ENCODE assay signal across 11 mouse cellular contexts in genomic region chr8:105341399-105341798, GRCm38 (mm10). TPM values are rescaled to one million over a fixed set of nuclear protein-coding genes. Genes with fewer than 3 reads are reported as not detected.
A peak's percentile ranks its signal among the peaks of the same experiment; 100 is the strongest.
DNase-seq lines count a peak whose midpoint lies in the region; ATAC-seq and TF ChIP-seq lines count a peak whose summit lies in the region.
"Had no signal": no experiment of that assay in that cellular context is flagged by ENCODE, and none has a peak within 500 bp of the region (broad histone marks: within the 10 kb centered on the region; RNA-seq: fewer than 3 reads in every experiment).

No protein-coding gene starts in this region.

- H3K27me3 ChIP-seq in forebrain, embryonic 11.5 days (ENCODE audit: control insufficient read depth, insufficient read depth, low read length) = no peaks in the 10 kb centered on the region
- no peaks in the 10 kb centered on the region for H3K27me3 ChIP-seq in forebrain, embryonic 15.5 days
- no peaks in the 10 kb centered on the region for H3K27me3 ChIP-seq in kidney, embryonic 15.5 days
- no peaks in the 10 kb centered on the region for H3K27me3 ChIP-seq in lung, embryonic 14.5 days (ENCODE audit: insufficient read depth, low read length)
- H3K27me3 ChIP-seq: forebrain, embryonic 13.5 days; limb, embryonic 15.5 days had no signal

- H3K36me3 ChIP-seq in forebrain, embryonic 11.5 days (ENCODE audit: control insufficient read depth, insufficient read depth, low read length) = no peaks in the 10 kb centered on the region
- H3K36me3 ChIP-seq in forebrain, embryonic 15.5 days = no peaks in the 10 kb centered on the region
- H3K36me3 ChIP-seq in kidney, embryonic 15.5 days = peaks cover 20% of the 10 kb centered on the region
- H3K36me3 ChIP-seq in lung, embryonic 14.5 days (ENCODE audit: insufficient read depth) = peaks cover 52% of the 10 kb centered on the region

- 53% methylated on average over 8 of the region's 8 CpGs for WGBS in forebrain, embryonic 11.5 days
- 32% methylated on average over 8 of the region's 8 CpGs for WGBS in forebrain, embryonic 15.5 days
- 39% methylated on average over 8 of the region's 8 CpGs for WGBS in kidney, embryonic 15.5 days
- WGBS in lung, embryonic 14.5 days = 31% methylated on average over 8 of the region's 8 CpGs

- TF ChIP-seq CTCF in lung, embryonic 14.5 days (IDR thresholded peaks at IDR 0.05; ENCODE audit: low read depth) = no peak

- no peak overlapping the region for H3K4me2 ChIP-seq in forebrain, embryonic 11.5 days (ENCODE audit: low read depth, low read length, severe bottlenecking)
- no peak overlapping the region for H3K4me2 ChIP-seq in forebrain, embryonic 15.5 days (replicated peaks)
- 0 out of 2 replicates have a peak overlapping the region, but pooled peaks have one; percentile 5 for H3K4me2 ChIP-seq in kidney, embryonic 15.5 days
- H3K4me2 ChIP-seq in lung, embryonic 14.5 days = peak overlapping the region; percentile 44; the same call in 1 of the 2 replicates
- H3K4me2 ChIP-seq: forebrain, embryonic 13.5 days; limb, embryonic 15.5 days had no signal

- no peak for ATAC-seq in forebrain, embryonic 11.5 days (replicated peaks; ENCODE audit: low FRiP score)
- ATAC-seq in forebrain, embryonic 15.5 days (replicated peaks) = no peak
- ATAC-seq in kidney, embryonic 15.5 days (replicated peaks; ENCODE audit: low FRiP score) = no peak
- peak; percentile 89 for ATAC-seq in lung, embryonic 14.5 days (ENCODE audit: insufficient read depth)
- ATAC-seq: forebrain, embryonic 13.5 days had no signal

- H3K9me3 ChIP-seq in forebrain, embryonic 11.5 days (ENCODE audit: control insufficient read depth, low read length) = no peaks in the 10 kb centered on the region
- no peaks in the 10 kb centered on the region for H3K9me3 ChIP-seq in forebrain, embryonic 15.5 days
- no peaks in the 10 kb centered on the region for H3K9me3 ChIP-seq in kidney, embryonic 15.5 days (replicated peaks)
- H3K9me3 ChIP-seq in lung, embryonic 14.5 days (ENCODE audit: low read depth, low read length) = no peaks in the 10 kb centered on the region
- H3K9me3 ChIP-seq: forebrain, embryonic 13.5 days; limb, embryonic 15.5 days had no signal

- no peak overlapping the region for H3K27ac ChIP-seq in forebrain, embryonic 11.5 days (ENCODE audit: low read depth, low read length)
- no peak overlapping the region for H3K27ac ChIP-seq in forebrain, embryonic 15.5 days (replicated peaks)
- peak overlapping the region; percentile 65 for H3K27ac ChIP-seq in kidney, embryonic 15.5 days
- 0 out of 2 replicates have a peak overlapping the region, but pooled peaks have one; percentile 27 for H3K27ac ChIP-seq in brown adipose tissue, adult 24 weeks (replicated peaks; ENCODE audit: low read depth, low read length)
- H3K27ac ChIP-seq in lung, embryonic 14.5 days (ENCODE audit: low read depth) = peak overlapping the region; percentile 97
- H3K27ac ChIP-seq: forebrain, embryonic 13.5 days; limb, embryonic 15.5 days had no signal

- peak; percentile 15 for DNase-seq in forebrain, embryonic 11.5 days (ENCODE audit: low spot score)
- no peak for DNase-seq in kidney, adult 11 months
- peak; percentile 98 for DNase-seq in lung, embryonic 14.5 days
- no peak for DNase-seq in embryo, embryonic 11 days
- no peak for DNase-seq in right cerebral cortex, postnatal 10 days (ENCODE audit: low spot score in 2 of 2)
- DNase-seq: layer of hippocampus, postnatal 36 days had no signal

- H3K4me3 ChIP-seq in forebrain, embryonic 11.5 days (ENCODE audit: low read depth, low read length) = no peak overlapping the region
- H3K4me3 ChIP-seq in forebrain, embryonic 15.5 days = no peak overlapping the region
- H3K4me3 ChIP-seq in kidney, embryonic 15.5 days (replicated peaks) = no peak overlapping the region
- no peak overlapping the region for H3K4me3 ChIP-seq in brown adipose tissue, adult 24 weeks (ENCODE audit: insufficient read depth, low read depth, low read length)
- H3K4me3 ChIP-seq in lung, embryonic 14.5 days (ENCODE audit: low read depth, low read length) = no peak overlapping the region
- H3K4me3 ChIP-seq: forebrain, embryonic 13.5 days; limb, embryonic 15.5 days had no signal

- no peak overlapping the region for H3K9ac ChIP-seq in forebrain, embryonic 11.5 days (ENCODE audit: low read length)
- H3K9ac ChIP-seq in forebrain, embryonic 15.5 days (replicated peaks) = no peak overlapping the region
- H3K9ac ChIP-seq in kidney, embryonic 15.5 days = no peak overlapping the region
- H3K9ac ChIP-seq in lung, embryonic 14.5 days = no peak overlapping the region
- H3K9ac ChIP-seq: forebrain, embryonic 13.5 days; limb, embryonic 15.5 days had no signal

- 0 out of 2 replicates have a peak, but pooled peaks cover 2% of the 10 kb centered on the region for H3K4me1 ChIP-seq in forebrain, embryonic 11.5 days (replicated peaks; ENCODE audit: control insufficient read depth, insufficient read depth, low read length)
- 0 out of 2 replicates have a peak, but pooled peaks cover 2% of the 10 kb centered on the region for H3K4me1 ChIP-seq in forebrain, embryonic 15.5 days
- H3K4me1 ChIP-seq in kidney, embryonic 15.5 days = peaks cover 60% of the 10 kb centered on the region
- peaks cover 38% of the 10 kb centered on the region for H3K4me1 ChIP-seq in brown adipose tissue, adult 24 weeks (ENCODE audit: control insufficient read depth, insufficient read depth, insufficient read length, low read length)
- peaks cover 45% of the 10 kb centered on the region for H3K4me1 ChIP-seq in lung, embryonic 14.5 days (ENCODE audit: insufficient read depth)

RNA-seq across cellular contexts. Expression of gene Fhod1, which starts 6.4 kb away (rescaled TPM):
- polyA plus RNA-seq in forebrain, embryonic 11.5 days (2014; fragmentation: Nextera tagmentation; extraction: Ambion mirVana) = 2.2 and 2.5 TPM in 2 replicates
- polyA plus RNA-seq in forebrain, embryonic 15.5 days (2015; fragmentation: Nextera tagmentation; extraction: Ambion mirVana) = 0.34 and 0.48 TPM in 2 replicates
- polyA plus RNA-seq in kidney, embryonic 15.5 days (2015; fragmentation: Nextera tagmentation; extraction: Ambion mirVana) = 3.5 TPM in 2 replicates
- 2.1 and 3.3 TPM in 2 replicates for polyA plus RNA-seq in brown adipose tissue, adult 24 weeks (2012; ENCODE audit: insufficient read depth, insufficient read length, missing spikeins)
- 15.8 and 18.8 TPM in 2 replicates for polyA plus RNA-seq in lung, embryonic 14.5 days (2014; fragmentation: Nextera tagmentation; extraction: Ambion mirVana)

RNA-seq across cellular contexts. Expression of gene Slc9a5, which starts 7.2 kb away (rescaled TPM):
- polyA plus RNA-seq in forebrain, embryonic 11.5 days (2014; fragmentation: Nextera tagmentation; extraction: Ambion mirVana) = 5.8 and 7.7 TPM in 2 replicates
- polyA plus RNA-seq in forebrain, embryonic 15.5 days (2015; fragmentation: Nextera tagmentation; extraction: Ambion mirVana) = 6.9 and 7.9 TPM in 2 replicates
- polyA plus RNA-seq in kidney, embryonic 15.5 days (2015; fragmentation: Nextera tagmentation; extraction: Ambion mirVana) = 2.5 and 2.9 TPM in 2 replicates
- 0.24 TPM in 1 of 2 replicates, not detected in the other for polyA plus RNA-seq in brown adipose tissue, adult 24 weeks (2012; ENCODE audit: insufficient read depth, insufficient read length, missing spikeins)
- polyA plus RNA-seq in lung, embryonic 14.5 days (2014; fragmentation: Nextera tagmentation; extraction: Ambion mirVana) = 9.9 and 10.9 TPM in 2 replicates

RNA-seq across cellular contexts. Expression of gene Tmem208, which starts 15.2 kb away (rescaled TPM):
- 80.7 and 85.0 TPM in 2 replicates for polyA plus RNA-seq in forebrain, embryonic 11.5 days (2014; fragmentation: Nextera tagmentation; extraction: Ambion mirVana)
- polyA plus RNA-seq in forebrain, embryonic 15.5 days (2015; fragmentation: Nextera tagmentation; extraction: Ambion mirVana) = 116 and 120 TPM in 2 replicates
- 119 and 125 TPM in 2 replicates for polyA plus RNA-seq in kidney, embryonic 15.5 days (2015; fragmentation: Nextera tagmentation; extraction: Ambion mirVana)
- polyA plus RNA-seq in brown adipose tissue, adult 24 weeks (2012; ENCODE audit: insufficient read depth, insufficient read length, missing spikeins) = 60.5 and 72.6 TPM in 2 replicates
- polyA plus RNA-seq in lung, embryonic 14.5 days (2014; fragmentation: Nextera tagmentation; extraction: Ambion mirVana) = 108 and 115 TPM in 2 replicates

RNA-seq across cellular contexts. Expression of gene Lrrc29, which starts 15.3 kb away (rescaled TPM):
- 2.0 TPM in 2 replicates for polyA plus RNA-seq in forebrain, embryonic 11.5 days (2014; fragmentation: Nextera tagmentation; extraction: Ambion mirVana)
- 0.59 and 0.83 TPM in 2 replicates for polyA plus RNA-seq in forebrain, embryonic 15.5 days (2015; fragmentation: Nextera tagmentation; extraction: Ambion mirVana)
- 2.2 and 2.6 TPM in 2 replicates for polyA plus RNA-seq in kidney, embryonic 15.5 days (2015; fragmentation: Nextera tagmentation; extraction: Ambion mirVana)
- 0.83 and 0.99 TPM in 2 replicates for polyA plus RNA-seq in brown adipose tissue, adult 24 weeks (2012; ENCODE audit: insufficient read depth, insufficient read length, missing spikeins)
- polyA plus RNA-seq in lung, embryonic 14.5 days (2014; fragmentation: Nextera tagmentation; extraction: Ambion mirVana) = 2.7 and 3.1 TPM in 2 replicates

RNA-seq across cellular contexts. Expression of gene Plekhg4, which starts 31.7 kb away (rescaled TPM):
- 1.3 and 1.5 TPM in 2 replicates for polyA plus RNA-seq in forebrain, embryonic 11.5 days (2014; fragmentation: Nextera tagmentation; extraction: Ambion mirVana)
- polyA plus RNA-seq in forebrain, embryonic 15.5 days (2015; fragmentation: Nextera tagmentation; extraction: Ambion mirVana) = 1.1 and 1.7 TPM in 2 replicates
- 0.39 and 0.50 TPM in 2 replicates for polyA plus RNA-seq in kidney, embryonic 15.5 days (2015; fragmentation: Nextera tagmentation; extraction: Ambion mirVana)
- polyA plus RNA-seq in brown adipose tissue, adult 24 weeks (2012; ENCODE audit: insufficient read depth, insufficient read length, missing spikeins) = not detected in 2 replicates
- 1.8 and 1.9 TPM in 2 replicates for polyA plus RNA-seq in lung, embryonic 14.5 days (2014; fragmentation: Nextera tagmentation; extraction: Ambion mirVana)

Comparison
In these comparisons a context has a peak if more than half of its experiments do, and no peak if none do; other contexts are left out.
1. DNase-seq: peak in forebrain, embryonic 11.5 days (single experiment) and lung, embryonic 14.5 days (single experiment); none in kidney, adult 11 months (single experiment), embryo, embryonic 11 days (single experiment) and right cerebral cortex, postnatal 10 days (0 of 2).
2. H3K27ac ChIP-seq: peak in kidney, embryonic 15.5 days (single experiment), brown adipose tissue, adult 24 weeks (single experiment) and lung, embryonic 14.5 days (single experiment); none in forebrain, embryonic 11.5 days (single experiment) and forebrain, embryonic 15.5 days (single experiment).
3. H3K4me2 ChIP-seq: peak in kidney, embryonic 15.5 days (single experiment) and lung, embryonic 14.5 days (single experiment); none in forebrain, embryonic 11.5 days (single experiment) and forebrain, embryonic 15.5 days (single experiment).